Mouse (Mus musculus): ENCODE measurements around the gene Hnrnpul1.

The Hnrnpul1 gene

GRCm38 (mm10) chr7:25686680-25687531, 67.7 kb downstream of the Hnrnpul1 start, which contains the start of gene Tgfb1:
Tgfb1 (plus strand) TSS chr7:25687002.
- no peak for DNase-seq

GRCm38 (mm10) chr7:25685926-25686470, 68.6 kb downstream of the Hnrnpul1 start:
- DNase-seq: no peak

DNA sequence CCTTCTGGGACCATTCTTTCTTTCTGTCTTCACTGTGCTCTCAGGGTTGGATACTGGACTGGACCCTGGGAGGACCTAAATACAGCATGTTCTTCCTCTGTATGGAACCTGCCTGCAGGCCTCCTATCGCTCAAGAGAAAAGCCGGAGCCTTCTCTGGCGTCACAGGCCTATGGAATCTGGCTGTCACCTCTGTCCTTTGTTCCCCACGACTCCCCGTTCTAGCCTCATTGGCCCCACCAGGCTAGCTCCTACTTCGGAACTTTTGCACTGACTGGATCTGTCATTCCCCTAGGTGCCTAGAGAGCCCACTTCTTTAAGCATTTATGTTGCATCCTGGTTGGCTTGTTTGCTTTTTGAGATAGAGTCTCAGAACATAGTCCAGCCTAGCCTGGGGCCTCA, 69.9 kb downstream of the Hnrnpul1 start:
- DNase-seq: no peak

- DNase-seq: no peak
Observed at GRCm38 (mm10) chr7:25683474-25684180, 70.9 kb downstream of the Hnrnpul1 start.

- DNase-seq: no peak
Observed at GRCm38 (mm10) chr7:25681341-25682231, 73.0 kb downstream of the Hnrnpul1 start.

- DNase-seq: peak; percentile 92
Observed at GRCm38 (mm10) chr7:25680514-25681258, 73.9 kb downstream of the Hnrnpul1 start, which contains the start of gene B9d2. B9d2 (plus strand) TSS chr7:25680780.

GRCm38 (mm10) chr7:25679971-25680370, 74.6 kb downstream of the Hnrnpul1 start:
- no peak for DNase-seq

- no peak for DNase-seq
Observed at GRCm38 (mm10) chr7:25677013-25677412, 77.5 kb downstream of the Hnrnpul1 start.

DNA sequence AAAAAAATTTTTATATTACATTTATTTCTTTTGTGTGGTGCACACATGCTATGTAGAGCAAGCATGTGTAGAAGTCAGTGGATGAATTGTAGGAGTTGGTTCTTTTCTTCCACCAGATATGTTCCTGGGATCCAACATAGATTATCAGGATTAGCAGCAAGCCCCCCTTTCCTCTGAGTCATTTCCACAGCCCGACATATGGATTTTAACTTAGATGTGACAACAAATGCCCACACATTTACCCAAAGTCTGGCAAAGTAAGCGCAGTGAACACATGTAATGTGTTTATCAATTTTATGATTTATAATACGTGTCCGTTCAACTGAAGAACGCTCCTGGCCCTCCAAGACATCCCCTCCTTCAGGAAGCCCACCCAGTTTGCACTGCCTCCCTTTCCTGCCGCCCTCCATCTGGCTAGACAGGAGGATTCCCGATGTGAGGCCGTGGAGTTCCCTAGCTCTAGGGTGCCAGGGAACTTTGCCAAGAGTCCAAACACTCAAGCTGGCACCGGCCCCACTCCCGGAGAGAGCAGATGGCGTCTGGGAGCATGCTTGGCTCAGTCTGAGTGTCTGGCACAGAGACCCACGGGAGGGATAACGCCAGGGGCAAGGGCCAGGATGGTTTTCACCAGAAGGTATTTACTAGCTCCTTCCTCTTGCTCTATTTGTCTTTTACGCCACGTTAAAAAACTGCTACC, 78.3 kb downstream of the Hnrnpul1 start:
- DNase-seq: peak; percentile 90

- no peak for DNase-seq
Observed at GRCm38 (mm10) chr7:25675405-25675804, 79.2 kb downstream of the Hnrnpul1 start.

DNA sequence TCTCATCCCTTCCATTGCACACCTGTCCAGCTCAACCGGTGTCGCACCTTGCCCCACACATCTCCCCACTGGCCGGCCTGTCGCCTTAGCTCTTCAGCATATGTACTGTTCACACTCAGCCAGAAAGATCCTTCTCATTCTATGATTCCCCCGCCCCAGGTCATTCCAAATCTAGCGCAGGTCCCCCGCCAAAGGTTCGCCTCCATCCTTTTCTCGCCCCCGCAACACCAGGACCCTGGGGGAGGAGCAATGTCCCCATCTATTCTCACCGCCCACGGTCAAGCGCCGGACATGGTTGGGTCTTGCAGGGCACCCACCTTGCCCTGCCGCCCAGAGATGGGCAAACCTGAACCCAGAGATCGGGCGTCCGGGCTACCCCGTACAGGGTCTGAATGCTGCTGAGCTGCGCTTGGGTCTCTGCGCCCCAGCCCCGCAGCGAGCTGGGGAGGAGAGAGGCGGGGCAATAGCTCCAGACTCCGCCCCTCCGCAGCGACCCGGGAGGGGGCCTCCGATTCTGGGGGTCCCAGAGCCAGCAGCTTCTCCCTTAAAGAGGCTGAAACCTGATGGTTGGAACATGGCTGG, 79.7 kb downstream of the Hnrnpul1 start, which contains the start of gene Tmem91:
Gene Tmem91 (minus strand): TSS at position 448 of the 582 bp plus-strand sequence.
- DNase-seq: no peak

DNA sequence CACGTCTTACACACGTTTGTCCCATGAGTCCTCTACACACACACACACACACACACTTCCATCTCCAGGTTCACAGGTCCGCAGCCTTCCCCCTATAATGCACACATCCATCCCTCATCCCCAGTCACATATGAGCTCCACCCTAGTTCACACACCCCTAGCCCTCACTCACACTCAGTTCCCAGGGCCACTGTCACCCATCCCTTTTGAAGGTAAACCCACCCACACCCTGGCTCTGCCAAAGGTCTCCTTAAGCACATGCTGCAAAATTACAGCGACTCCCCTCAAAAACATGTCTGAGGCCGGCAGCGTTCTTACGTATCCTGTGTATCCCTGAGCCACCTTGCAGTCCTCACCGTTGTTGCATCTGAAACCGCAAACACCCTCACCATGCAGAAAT, 80.3 kb downstream of the Hnrnpul1 start:
- no peak for DNase-seq

DNA sequence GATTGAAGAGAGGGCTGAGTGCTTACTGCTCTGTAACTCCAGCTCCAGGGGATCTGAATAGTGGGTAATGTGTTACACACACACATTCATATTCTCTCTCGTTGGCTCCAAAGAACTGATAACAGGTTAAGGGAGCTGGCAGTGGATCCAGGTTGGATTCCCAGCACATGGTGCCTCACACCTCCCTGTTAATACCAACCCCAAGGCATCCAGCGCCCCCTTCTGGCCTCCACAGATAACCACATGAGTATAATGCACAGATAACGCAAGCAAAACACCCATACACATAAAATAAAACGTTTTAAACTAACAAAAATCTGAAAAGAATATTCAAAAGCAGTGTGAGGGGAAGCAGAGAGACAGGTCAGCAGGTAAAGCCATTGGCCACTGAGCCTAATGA, 82.1 kb downstream of the Hnrnpul1 start:
- no peak for DNase-seq

DNA sequence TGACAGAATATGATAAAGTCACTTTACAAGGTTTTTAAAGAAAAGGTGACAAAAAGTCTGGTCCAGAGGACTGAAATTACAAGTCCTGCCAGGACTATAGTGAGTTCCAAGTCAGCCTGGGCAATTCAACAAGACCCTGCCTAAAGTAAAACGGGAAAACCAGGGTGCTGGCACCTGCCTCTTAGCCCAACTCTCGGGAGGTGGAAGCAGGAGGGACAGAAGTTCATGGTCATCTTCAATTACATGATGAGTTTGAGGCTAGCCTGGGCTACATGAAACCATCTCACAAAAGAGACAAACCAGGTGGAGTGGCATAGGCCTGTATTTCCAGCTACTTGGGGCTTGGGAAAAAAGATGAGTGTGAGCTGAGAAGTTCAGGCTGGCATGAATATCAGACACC, 82.9 kb downstream of the Hnrnpul1 start:
- DNase-seq: no peak

Measured in right cerebral cortex, postnatal 25 days (tissue).